Mouse (Mus musculus) cortical plate, adult 2 months (tissue): Measurements from ENCODE around the gene Gm20662.

Source experiments
- CTCF ChIP-seq: fragments of 200-500 bp; IDR thresholded peaks from 2 replicates; pipeline ENCODE4 v1.5.1; 2011; ENCODE audit warnings: mild to moderate bottlenecking, control low read depth, low read length; ENCODE audit not compliant: insufficient read depth; ENCODE audit errors: extremely low read depth
- POLR2A ChIP-seq: fragments of 200-500 bp; IDR thresholded peaks from 2 replicates; pipeline ENCODE4 v1.6.1; 2011; ENCODE audit warnings: mild to moderate bottlenecking, low read length, control low read depth; ENCODE audit not compliant: insufficient read depth; ENCODE audit errors: extremely low read depth

GRCm38 (mm10) chr9:108049561-108050251, 53.6 kb downstream of the Gm20662 start:
- TF ChIP-seq POLR2A (no peak), CTCF (no peak)
